Mouse (Mus musculus) liver, embryonic 14.5 days (tissue): ENCODE results near the gene Svs5.

Source experiments
- CTCF ChIP-seq: IDR thresholded peaks from 2 replicates; pipeline ENCODE4 v1.5.1; 2016; ENCODE audit warnings: antibody characterized with exemption, low read depth, control low read depth
- EP300 ChIP-seq: IDR thresholded peaks from 2 replicates; pipeline ENCODE4 v1.6.1; 2016; ENCODE audit warnings: antibody characterized with exemption, low read depth

- TF ChIP-seq CTCF (no peak), EP300 (no peak)
These were observed 20.8 kb downstream of the Svs5 start for GRCm38 (mm10) chr2:164353356-164353755.
